Mouse (Mus musculus) layer of hippocampus, adult 18-20 months (tissue): ENCODE measurements at regions not wholly inside any gene's neighbourhood (a gene's known extent, or its start where the extent isn't known, plus 50 kb on each side); places are given as distances from the start of the nearest gene placed in this dataset.

Experiments
- DNase-seq, 2 experiments: peaks; one replicate each; pipeline ENCODE4 v3.0.0; 2022; ENCODE audit warnings: low spot score in 2 of 2

DNA sequence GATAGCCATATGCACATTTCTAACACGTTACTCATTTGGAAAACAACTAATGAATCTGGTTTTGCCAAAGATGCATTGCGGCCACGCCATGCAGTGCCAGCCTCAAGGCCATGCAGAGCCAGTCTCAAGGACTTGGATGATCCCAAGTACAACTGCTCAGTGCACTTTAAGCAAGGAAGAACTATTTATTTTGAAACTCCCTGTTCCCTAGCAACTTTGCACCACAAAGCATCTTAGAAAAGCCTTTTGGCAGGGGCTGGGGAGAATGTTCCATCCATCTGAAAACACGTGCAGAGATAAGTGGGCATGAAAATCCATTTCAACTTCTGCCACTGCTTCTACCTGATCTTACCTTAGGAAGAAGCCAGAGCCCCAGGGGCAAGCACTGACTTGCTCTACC is 182.1 kb upstream of the Phactr1 start:
- DNase-seq: no peak

GRCm38 (mm10) chr13:42507535-42507934 is 172.9 kb upstream of the Phactr1 start:
- no peak for DNase-seq

DNA sequence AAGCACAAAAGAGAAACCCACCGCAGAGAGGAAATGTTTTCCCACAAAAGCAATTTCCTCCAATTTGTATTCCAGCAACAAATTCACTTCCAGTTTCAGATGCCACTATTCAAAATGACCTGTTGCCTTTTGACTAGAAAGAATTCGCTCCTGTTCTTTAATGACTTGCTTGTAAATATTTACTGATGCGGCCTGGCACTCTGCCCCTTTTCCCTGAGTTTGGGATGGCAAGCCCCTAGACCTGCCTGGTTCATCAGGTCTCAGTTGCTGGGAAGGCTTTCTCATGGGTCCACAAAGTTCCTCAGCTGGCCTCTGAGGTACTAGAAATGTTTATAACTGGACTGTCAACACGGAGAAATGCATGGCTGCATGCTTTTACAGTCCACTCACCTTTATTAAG is 161.7 kb upstream of the Phactr1 start:
- DNase-seq: no peak

DNA sequence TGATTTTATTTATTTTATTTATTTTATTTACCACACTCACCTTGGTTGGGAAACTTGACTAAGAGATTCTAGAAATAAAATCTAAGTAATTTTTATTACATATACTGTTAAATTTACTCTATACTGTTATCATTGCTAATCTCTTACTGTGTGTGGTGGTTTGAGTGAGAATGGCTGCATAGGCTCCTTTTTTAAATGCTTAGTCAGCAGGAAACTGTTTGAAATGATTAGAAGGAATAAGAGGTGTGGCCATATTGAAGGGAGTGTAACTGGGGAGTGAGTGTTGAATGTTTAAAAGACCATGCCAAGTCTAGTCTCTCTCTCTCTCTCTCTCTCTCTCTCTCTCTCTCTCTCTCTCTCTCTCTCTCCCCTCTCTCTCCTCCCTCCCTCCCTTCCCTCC is 157.9 kb upstream of the Phactr1 start:
- no peak for DNase-seq

GRCm38 (mm10) chr13:42526163-42526562 is 154.3 kb upstream of the Phactr1 start:
- no peak for DNase-seq

GRCm38 (mm10) chr13:42526966-42527365 is 153.5 kb upstream of the Phactr1 start:
- DNase-seq: peak in 1 of 2 experiments; percentile 12

GRCm38 (mm10) chr13:42528169-42528568 is 152.3 kb upstream of the Phactr1 start:
- DNase-seq: no peak

DNA sequence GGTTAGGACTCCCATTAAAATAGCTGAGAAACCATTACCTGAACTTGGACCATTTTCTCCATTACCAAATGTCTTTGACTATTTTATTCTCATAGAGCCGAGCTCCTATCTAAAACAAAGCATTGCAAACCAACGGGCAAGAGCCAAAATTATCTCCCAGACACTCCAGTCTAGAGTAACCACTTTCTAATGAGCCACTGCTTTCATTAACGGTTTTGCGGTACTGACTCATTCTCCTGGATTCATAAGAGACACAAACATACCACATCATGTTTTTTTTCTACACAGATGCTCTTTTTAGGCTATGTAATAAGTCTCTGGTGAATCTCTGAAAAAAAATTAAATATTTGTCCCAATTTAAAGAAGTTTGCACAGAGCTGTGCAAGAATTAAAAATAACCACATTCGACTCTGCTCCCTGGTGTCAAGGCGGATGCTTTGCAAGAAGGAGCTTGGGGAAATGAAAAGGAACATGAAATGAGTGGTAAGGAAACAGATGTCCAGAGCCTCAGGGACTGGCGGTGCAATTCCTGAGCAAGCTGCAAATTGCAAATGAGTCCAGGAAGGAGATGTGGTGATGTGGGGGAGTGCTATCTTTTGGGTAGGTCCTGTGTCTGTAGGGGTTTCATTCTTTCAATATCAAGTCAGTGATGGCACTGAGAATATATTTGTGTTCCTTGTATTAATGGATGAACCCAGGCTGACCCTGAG is 143.8 kb upstream of the Phactr1 start:
- DNase-seq: peak; percentile 29 to 53

GRCm38 (mm10) chr13:42538046-42538445 is 142.4 kb upstream of the Phactr1 start:
- no peak for DNase-seq

GRCm38 (mm10) chr13:42544536-42545094 is 135.8 kb upstream of the Phactr1 start:
- no peak for DNase-seq

GRCm38 (mm10) chr13:42546389-42546788 is 134.0 kb upstream of the Phactr1 start:
- peak in 1 of 2 experiments; percentile 34 for DNase-seq

GRCm38 (mm10) chr13:42546851-42547250 is 133.6 kb upstream of the Phactr1 start:
- DNase-seq: peak in 1 of 2 experiments; percentile 7

DNA sequence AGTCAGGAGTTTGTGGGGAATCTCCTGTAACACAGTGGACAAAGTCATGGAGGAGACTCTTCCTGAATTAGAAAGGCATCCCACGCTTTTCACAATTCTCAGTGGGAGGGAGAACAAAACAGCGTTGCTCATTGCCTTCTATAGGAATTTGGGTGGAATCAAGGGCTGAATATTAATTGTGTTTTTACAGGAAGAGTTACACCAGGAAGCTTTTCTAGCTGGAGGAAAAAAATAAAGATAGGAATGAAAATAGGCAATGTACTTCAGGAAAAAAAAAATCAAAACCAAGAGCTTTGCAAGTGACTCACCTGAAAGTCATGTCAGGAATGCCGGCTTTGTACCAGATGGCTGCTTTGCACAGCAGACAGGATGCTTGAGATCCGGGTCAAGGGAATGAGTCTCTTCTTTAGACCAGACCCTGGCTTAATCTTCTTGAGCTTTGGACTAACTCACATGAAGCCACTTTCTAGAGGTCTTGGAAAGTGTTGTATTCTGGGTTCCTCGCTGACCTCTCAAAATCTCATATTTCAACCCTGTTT is 131.3 kb upstream of the Phactr1 start:
- no peak for DNase-seq

GRCm38 (mm10) chr13:42554961-42555360 is 125.5 kb upstream of the Phactr1 start:
- no peak for DNase-seq

DNA sequence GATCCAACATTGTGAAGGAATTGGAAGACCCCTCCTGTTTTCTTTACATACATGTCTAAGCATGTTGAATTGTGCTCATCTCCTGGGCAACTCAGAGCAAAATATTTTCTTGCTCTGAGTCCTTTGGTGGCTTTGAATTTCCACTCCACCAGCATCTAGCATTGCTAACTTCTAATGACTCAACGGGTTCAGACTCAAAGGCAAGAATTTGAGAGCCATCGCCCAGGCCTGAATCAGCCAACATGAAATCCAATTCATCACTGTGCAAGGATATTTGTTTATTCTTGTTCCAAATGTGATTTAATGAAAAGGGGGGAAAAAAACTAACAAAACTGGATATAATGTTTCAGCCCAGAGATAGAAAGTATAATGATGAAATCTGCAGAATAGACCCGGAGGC is 121.9 kb upstream of the Phactr1 start:
- DNase-seq: no peak

- DNase-seq: no peak
Measured at GRCm38 (mm10) chr13:42561446-42561845, 119.0 kb upstream of the Phactr1 start.

GRCm38 (mm10) chr13:42565291-42566058 is 114.9 kb upstream of the Phactr1 start:
- no peak for DNase-seq

DNA sequence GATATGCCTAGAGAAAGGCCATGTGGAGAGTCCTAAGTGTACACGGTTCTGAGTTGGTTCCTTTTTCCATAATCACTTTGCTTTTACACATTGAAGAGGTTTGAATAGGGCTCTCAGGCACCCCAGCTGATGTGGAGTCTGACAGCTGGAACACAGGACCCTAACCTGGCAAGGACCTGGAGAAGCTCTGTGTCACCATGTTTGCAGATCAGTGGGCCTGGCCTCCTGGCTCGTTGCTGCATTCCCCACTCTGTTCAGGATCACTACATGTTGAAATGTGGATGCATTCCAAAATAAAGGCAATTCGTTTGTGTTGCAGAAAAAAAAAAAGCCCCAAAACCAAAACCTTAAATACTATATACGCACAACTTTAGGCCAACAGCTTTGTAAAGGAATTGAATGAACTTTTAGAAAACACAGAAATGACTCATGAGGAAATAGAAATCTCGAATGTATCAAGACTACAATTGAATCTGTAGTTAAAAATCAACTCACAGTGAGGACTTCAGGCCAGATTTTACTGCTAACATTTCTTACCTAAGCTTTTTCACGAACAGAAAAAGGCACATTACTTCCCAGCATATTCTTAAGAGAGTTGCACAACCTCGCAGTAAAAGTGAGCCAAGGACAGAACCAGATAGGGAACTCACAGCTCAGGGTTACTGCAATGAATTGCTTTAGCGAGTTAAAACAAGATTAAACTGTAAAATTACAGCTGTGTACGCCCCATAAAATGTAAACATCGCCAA is 109.6 kb upstream of the Phactr1 start:
- no peak for DNase-seq

- DNase-seq: no peak
Measured at GRCm38 (mm10) chr13:42574189-42574588, 106.2 kb upstream of the Phactr1 start.

GRCm38 (mm10) chr13:42575725-42576426 is 104.5 kb upstream of the Phactr1 start:
- DNase-seq: peak; percentile 73 to 95

GRCm38 (mm10) chr13:42579471-42579870 is 101.0 kb upstream of the Phactr1 start:
- DNase-seq: no peak
